Mouse (Mus musculus) heart, postnatal 14 days (tissue): ENCODE data around the gene Styx. TPM values are rescaled to one million over a fixed set of nuclear protein-coding genes. Genes with fewer than 3 reads are reported as not detected.
"Not testable (repeated sequence)": the region's sequence is repeated elsewhere in the genome, so short reads cannot be mapped to it uniquely, and the experiment has no call there.

Source experiments
- DNase-seq, 2 experiments: peaks; one replicate each; pipeline ENCODE4 v3.0.0; 2021 to 2022
- intact Hi-C: fragments of 180-260 bp; cut with DNase I; formaldehyde crosslinking; loops from one replicate; pipeline ENCODE4 v1.15.1; 2025
- microRNA-seq, 2 experiments: library from miRNA; unstranded; fragments of <30 nt; microRNA quantifications; one replicate each; pipeline ENCODE4 v1.2.0; 2021 to 2022
- total RNA-seq, 2 experiments: library from RNA; stranded (reverse); gene quantifications; 2 replicates each; pipeline ENCODE4 v1.2.3; 2021

Gene Styx
- total RNA-seq, 2 experiments from 2014 or later: 32.1 to 34.9 TPM

GRCm38 (mm10) chr14:45462875-45463475 lies 112.1 kb downstream of the Styx start:
- no peak for DNase-seq
- intact Hi-C loops: no loop called here

- peak; percentile 55 to 59 for DNase-seq
- intact Hi-C loops: no loop called here
These were observed 112.7 kb downstream of the Styx start for GRCm38 (mm10) chr14:45463599-45463998.

GRCm38 (mm10) chr14:45464036-45465035 lies 113.4 kb downstream of the Styx start:
- intact Hi-C loops: loop anchor here (2.0 to 5.0 kb wide), 2 partner anchors 37 to 64 kb away; no protein-coding TSS in a partner anchor

GRCm38 (mm10) chr14:45466371-45466770 lies 115.5 kb downstream of the Styx start:
- not testable (repeated sequence) for DNase-seq

More at GRCm38 (mm10) chr14:45464036-45465035, 113.4 kb downstream of the Styx start:
- DNase-seq: no peak

GRCm38 (mm10) chr14:45469446-45469845 lies 118.6 kb downstream of the Styx start:
- intact Hi-C loops: loop anchor here (5.0 kb wide), 1 partner anchor 42 kb away; no protein-coding TSS in a partner anchor
- no peak for DNase-seq

More at GRCm38 (mm10) chr14:45466371-45466770, 115.5 kb downstream of the Styx start:
- intact Hi-C loops: loop anchor here (5.0 kb wide), 1 partner anchor 39 kb away; no protein-coding TSS in a partner anchor

Small RNA genes within 50 kb of the gene (microRNA-seq; reads per million reads assigned to microRNA genes)
- gene Gm25353: 0 reads per million in 2 experiments

Other genes with a start within 250 kb of the Styx start
- 1 to 10 TPM; 2.9 to 3.0 TPM for gene Gpr137c, start 131.4 kb upstream of the Styx start, total RNA-seq
- 10 to 100 TPM; 11.7 to 12.5 TPM for gene Txndc16, start 130.8 kb upstream of the Styx start, total RNA-seq
- gene Ero1l, start 32.3 kb upstream of the Styx start, total RNA-seq: 10 to 100 TPM; 23.2 to 24.7 TPM
- 100 to 1,000 TPM in 1 of 2 experiments, 10 to 100 TPM in 1; 98.5 to 103 TPM for gene Psmc6, start 21.3 kb upstream of the Styx start, total RNA-seq
- gene Gnpnat1, start 53.8 kb downstream of the Styx start, total RNA-seq: 10 to 100 TPM; 10.2 to 11.9 TPM
- gene Fermt2, start 179.0 kb downstream of the Styx start, total RNA-seq: 100 to 1,000 TPM; 269 to 291 TPM